In the genomic region with DNA sequence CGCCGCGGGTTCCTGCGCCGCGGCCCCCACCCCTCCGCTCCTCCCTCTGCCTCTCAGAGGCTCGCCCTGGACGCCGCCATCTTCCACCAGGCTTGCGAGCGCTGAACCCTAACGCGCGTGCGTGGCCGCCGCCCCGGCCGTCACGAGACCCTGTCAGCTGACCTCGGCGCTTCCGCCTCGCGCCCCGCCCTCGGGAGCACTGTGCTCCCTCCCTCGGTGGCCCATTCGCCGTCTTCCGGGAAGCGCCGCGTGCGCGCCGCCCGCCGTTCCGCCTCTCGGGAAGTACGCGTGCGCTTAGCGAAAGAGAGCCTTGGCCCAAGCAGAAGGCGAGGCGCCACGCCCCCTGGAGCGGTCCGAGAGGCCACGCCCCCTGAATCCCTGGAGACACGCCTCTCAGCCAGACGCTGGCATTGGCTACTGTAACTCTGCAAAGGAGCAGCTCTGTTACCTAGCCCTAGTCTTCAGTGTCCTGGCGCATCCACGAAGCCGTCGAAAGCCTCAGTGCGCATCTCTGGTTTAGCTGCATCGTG, we compare ENCODE assay signal across 8 mouse cellular contexts. TPM values are rescaled to one million over a fixed set of nuclear protein-coding genes. Genes with fewer than 3 reads are reported as not detected.
DNase-seq lines count a peak whose midpoint lies in the region; ATAC-seq lines count a peak whose summit lies in the region.

Gene Dnajc13, minus strand, starts transcription at position 108 of the 530 bp plus-strand sequence.

- peak; percentile 90 for ATAC-seq in megakaryocyte progenitor cell, adult 5-6 weeks (replicated peaks; ENCODE audit: poor library complexity)

- DNase-seq in adipocyte (ENCODE audit: low spot score) = peak; percentile 96
- peak; percentile 98 for DNase-seq in embryo, embryonic 10 days (ENCODE audit: low spot score)
- DNase-seq in gastrocnemius, postnatal 10 days = peak; percentile 98
- DNase-seq in induced T-regulatory cell, adult 2 months (ENCODE audit: low read depth) = peak; percentile 98
- DNase-seq in left cerebral cortex, adult 9 months (ENCODE audit: low spot score in 2 of 2) = peak; percentile 96 to 98
- peak; percentile 99 for DNase-seq in right cerebral cortex, postnatal 14 days
- peak; percentile 97 to 99 for DNase-seq in urinary bladder, postnatal 36 days (ENCODE audit: low spot score in 2 of 2)

RNA-seq across cellular contexts. Expression of gene Dnajc13, which starts in this region (rescaled TPM):
- total RNA-seq in gastrocnemius, postnatal 10 days (2021) = 10 to 100 TPM; 25.8 to 32.5 TPM
- total RNA-seq in megakaryocyte progenitor cell, adult 5-6 weeks (2015) = 91.6 and 107 TPM in 2 replicates
- 52.1 and 55.5 TPM in 2 replicates for total RNA-seq in megakaryocyte progenitor cell, adult 5-6 weeks (2017)

Comparison
In these comparisons a context has a peak if more than half of its experiments do, and no peak if none do; other contexts are left out.
1. Peak in every context shown above with its lines: DNase-seq and ATAC-seq.